Mouse (Mus musculus) hindbrain, embryonic 16.5 days (tissue): ENCODE results near the gene Frmpd2. TPM values are rescaled to one million over a fixed set of nuclear protein-coding genes. Genes with fewer than 3 reads are reported as not detected.

Experiments used
- ATAC-seq: fragments of 200-750 bp; cut with Nextera tagmentation; 2 replicates; pipeline ENCODE4 v1.8.0; 2017; ENCODE audit warnings: moderate TSS enrichment, moderate library complexity
- H3K27ac ChIP-seq: fragments of 300-500 bp; sonication (generic); 2 replicates; pipeline ENCODE4 v1.5.1; 2014; ENCODE audit warnings: low read depth, mild to moderate bottlenecking, control low read depth, low read length, moderate library complexity
- H3K27me3 ChIP-seq: fragments of 300-500 bp; sonication (generic); replicated peaks from 2 replicates; pipeline ENCODE4 v1.6.1; 2014; ENCODE audit warnings: low read length; ENCODE audit not compliant: control insufficient read depth, insufficient read depth
- H3K36me3 ChIP-seq: fragments of 300-500 bp; sonication (generic); 2 replicates; pipeline ENCODE4 v1.6.1; 2014; ENCODE audit warnings: mild to moderate bottlenecking, low read length, moderate library complexity, mixed read lengths; ENCODE audit not compliant: control insufficient read depth, insufficient read depth
- H3K4me1 ChIP-seq: fragments of 300-500 bp; sonication (generic); 2 replicates; pipeline ENCODE4 v1.6.1; 2014; ENCODE audit warnings: low read depth, low read length; ENCODE audit not compliant: control insufficient read depth, insufficient read depth
- H3K4me2 ChIP-seq: fragments of 300-500 bp; sonication (generic); 2 replicates; pipeline ENCODE4 v1.6.1; 2014; ENCODE audit warnings: mild to moderate bottlenecking, low read length, control low read depth, moderate library complexity
- H3K4me3 ChIP-seq: fragments of 300-500 bp; sonication (generic); 2 replicates; pipeline ENCODE4 v1.5.1; 2014; ENCODE audit warnings: mild to moderate bottlenecking, low read length, control low read depth, moderate library complexity
- H3K9ac ChIP-seq: fragments of 300-500 bp; sonication (generic); 2 replicates; pipeline ENCODE4 v1.6.1; 2014; ENCODE audit warnings: low read depth, mild to moderate bottlenecking, control low read depth, low read length, moderate library complexity
- H3K9me3 ChIP-seq: fragments of 300-500 bp; sonication (generic); 2 replicates; pipeline ENCODE4 v1.6.1; 2014; ENCODE audit warnings: mild to moderate bottlenecking, low read length, moderate library complexity; ENCODE audit not compliant: control insufficient read depth
- whole genome bisulfite sequencing: fragments of 180-500 bp; shearing (Covaris S2); extraction: QIAGEN DNeasy Blood & Tissue Kit; methylation state at CpG from one replicate; pipeline ENCODE4 v1.1.7; 2014; 5-methylcytosine and 5-hydroxymethylcytosine counted together
- polyA plus RNA-seq: library from polyadenylated mRNA; unstranded; fragments of >200 nt; fragmentation: Nextera tagmentation; extraction: Ambion mirVana; gene quantifications from 2 replicates; pipeline ENCODE4 v1.2.1, GENCODE M21; 2015

Frmpd2 gene
- polyA plus RNA-seq, 1 experiment from 2014 or later = 0.09 TPM

DNA sequence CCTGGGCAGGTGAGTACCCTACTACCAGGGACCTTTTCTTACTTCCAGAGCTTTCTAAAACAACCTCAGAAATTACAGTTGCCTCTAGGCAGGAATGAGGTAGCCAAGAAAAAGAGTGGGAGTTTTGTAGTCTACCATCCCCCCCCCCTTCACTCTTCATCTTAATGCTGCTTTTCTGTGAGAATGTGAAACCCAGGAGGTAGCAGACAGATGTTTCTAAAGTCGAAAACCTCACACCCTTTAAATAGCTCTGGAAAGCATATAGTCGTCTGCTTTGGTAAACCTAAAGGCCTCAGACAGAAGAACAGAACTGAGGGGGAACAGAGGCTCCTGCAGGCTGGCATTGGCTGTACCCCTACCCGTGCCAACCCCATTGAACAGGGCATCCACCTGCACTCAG lies 77.2 kb downstream of the Frmpd2 start:
- Histone ChIP-seq H3K9me3 (no peaks in the 10 kb centered on the region), H3K4me3 (no peak overlapping the region), H3K27ac (no peak overlapping the region), H3K4me1 (peaks cover 3% of the 10 kb centered on the region; the same call in 1 of the 2 replicates), H3K27me3 (no peaks in the 10 kb centered on the region), H3K36me3 (no peaks in the 10 kb centered on the region), H3K9ac (no peak overlapping the region), H3K4me2 (no peak overlapping the region)
- WGBS = 75% methylated on average over 3 of the region's 3 CpGs
- ATAC-seq = no peak

DNA sequence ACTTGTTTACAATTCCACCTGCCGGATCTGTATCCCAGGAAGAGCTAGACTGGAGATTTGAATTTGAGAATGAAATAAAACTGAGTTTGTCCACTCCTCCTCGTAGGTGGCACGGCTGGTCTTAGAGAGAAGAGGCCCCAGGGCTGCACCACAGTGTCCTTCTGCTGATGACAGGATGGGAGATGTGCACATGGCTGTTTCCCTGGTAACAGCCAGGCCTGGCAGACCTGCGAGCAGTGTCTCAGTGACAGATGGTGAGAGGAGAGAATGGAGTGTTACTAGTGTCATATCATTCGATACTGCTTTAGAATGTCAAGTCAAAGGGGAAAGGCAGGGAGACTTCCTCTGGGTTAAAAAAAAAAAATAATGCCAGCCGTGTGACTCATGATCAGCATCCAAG lies 78.4 kb downstream of the Frmpd2 start:
- H3K27ac ChIP-seq = peak overlapping the region; percentile 24
- H3K4me2 ChIP-seq = no peak overlapping the region
- H3K9me3 ChIP-seq = no peaks in the 10 kb centered on the region
- no peaks in the 10 kb centered on the region for H3K36me3 ChIP-seq
- peak; percentile 94 for ATAC-seq
- H3K27me3 ChIP-seq = no peaks in the 10 kb centered on the region
- H3K4me1 ChIP-seq = peaks cover 3% of the 10 kb centered on the region; the same call in 1 of the 2 replicates
- 29% methylated on average over 6 of the region's 6 CpGs for WGBS
- no peak overlapping the region for H3K9ac ChIP-seq
- H3K4me3 ChIP-seq = no peak overlapping the region

DNA sequence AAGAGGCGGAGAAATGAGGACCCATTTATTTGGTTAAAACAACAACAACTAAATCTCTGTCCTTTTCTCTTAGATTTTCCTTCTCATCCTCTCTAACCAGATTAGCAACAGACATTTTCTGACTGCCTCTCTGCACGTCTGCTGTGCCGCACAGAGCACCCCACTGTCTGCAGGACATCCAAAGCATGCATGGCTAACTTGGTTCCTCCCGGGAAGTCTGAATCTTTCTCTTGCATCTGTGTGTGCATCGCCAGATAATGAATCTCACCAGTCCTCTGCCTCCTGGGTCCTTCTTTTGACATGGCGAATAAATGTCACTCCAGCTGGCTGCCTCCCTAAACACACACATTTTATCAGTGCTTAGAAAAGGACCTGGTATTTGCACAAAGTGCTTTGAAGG lies 99.2 kb downstream of the Frmpd2 start:
- H3K9me3 ChIP-seq = no peaks in the 10 kb centered on the region
- no peak overlapping the region for H3K27ac ChIP-seq
- no peak for ATAC-seq

DNA sequence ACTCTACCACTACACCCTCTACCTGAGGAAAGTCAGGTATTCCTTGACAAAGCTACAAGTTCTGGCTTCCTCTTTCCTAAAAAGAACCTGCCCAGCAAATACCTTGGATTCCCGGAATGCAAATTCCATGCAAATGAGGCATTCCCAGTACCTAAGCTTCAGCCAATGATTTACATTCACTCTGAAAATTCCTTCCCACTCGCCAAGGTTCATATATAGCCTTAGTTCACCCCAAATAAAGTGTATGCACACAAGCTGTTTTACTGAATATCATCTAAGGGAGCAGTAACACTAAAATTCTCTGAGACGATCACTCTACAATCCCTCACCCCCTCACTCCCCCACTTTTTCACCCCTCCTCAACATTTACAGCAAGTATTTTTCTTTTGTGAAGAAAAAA lies 102.1 kb downstream of the Frmpd2 start:
- WGBS = 74% methylated on average over 3 of the region's 3 CpGs
- Histone ChIP-seq H3K36me3 (no peaks in the 10 kb centered on the region), H3K4me2 (no peak overlapping the region), H3K27me3 (no peaks in the 10 kb centered on the region), H3K9ac (no peak overlapping the region), H3K4me3 (no peak overlapping the region), H3K4me1 (peaks cover 4% of the 10 kb centered on the region), H3K27ac (no peak overlapping the region), H3K9me3 (no peaks in the 10 kb centered on the region)
- ATAC-seq = no peak

More for the DNA sequence above, 99.2 kb downstream of the Frmpd2 start:
- H3K4me2 ChIP-seq = no peak overlapping the region
- 24% methylated on average over 6 of the region's 6 CpGs for WGBS
- no peaks in the 10 kb centered on the region for H3K36me3 ChIP-seq
- no peak overlapping the region for H3K4me3 ChIP-seq
- H3K27me3 ChIP-seq = no peaks in the 10 kb centered on the region
- H3K9ac ChIP-seq = no peak overlapping the region
- peaks cover 4% of the 10 kb centered on the region for H3K4me1 ChIP-seq

DNA sequence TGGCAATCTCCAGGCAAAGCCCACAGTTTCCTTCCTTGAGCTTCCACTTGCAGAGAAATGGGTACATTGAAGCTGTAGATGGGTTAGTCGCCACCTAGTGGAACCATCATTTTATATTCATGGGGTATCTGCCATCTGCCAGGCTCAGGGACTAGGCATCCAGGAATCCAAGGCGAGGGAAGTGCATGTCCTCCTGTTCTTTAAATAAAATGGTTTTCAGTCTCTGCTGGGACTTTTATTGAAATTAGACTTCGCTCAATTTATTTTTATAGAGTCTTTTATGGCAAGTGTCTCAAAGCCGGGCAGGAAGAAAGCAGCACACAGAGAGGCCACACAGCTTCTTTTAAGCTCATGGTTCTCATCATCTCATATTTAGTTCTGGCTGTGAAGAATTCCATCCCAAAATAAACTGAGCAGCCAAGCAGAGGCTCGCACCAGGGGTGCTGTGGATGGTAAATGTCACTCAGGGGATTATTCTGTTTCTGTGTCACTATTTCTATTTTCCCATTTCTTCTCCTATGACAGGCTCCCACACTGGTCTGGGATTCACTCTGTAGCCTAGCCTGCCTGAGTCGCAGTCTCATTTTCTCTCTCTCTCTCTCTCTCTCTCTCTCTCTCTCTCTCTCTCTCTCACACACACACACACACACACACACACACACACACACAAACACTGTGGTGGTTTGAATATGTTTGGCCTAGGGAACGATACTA lies 108.4 kb downstream of the Frmpd2 start:
- no peak overlapping the region for H3K9ac ChIP-seq
- no peaks in the 10 kb centered on the region for H3K9me3 ChIP-seq
- WGBS = 60% methylated on average over 7 of the region's 7 CpGs
- no peak overlapping the region for H3K4me2 ChIP-seq
- H3K27ac ChIP-seq = no peak overlapping the region
- no peak overlapping the region for H3K4me3 ChIP-seq
- H3K27me3 ChIP-seq = no peaks in the 10 kb centered on the region
- no peak for ATAC-seq
- no peaks in the 10 kb centered on the region for H3K4me1 ChIP-seq
- no peaks in the 10 kb centered on the region for H3K36me3 ChIP-seq

DNA sequence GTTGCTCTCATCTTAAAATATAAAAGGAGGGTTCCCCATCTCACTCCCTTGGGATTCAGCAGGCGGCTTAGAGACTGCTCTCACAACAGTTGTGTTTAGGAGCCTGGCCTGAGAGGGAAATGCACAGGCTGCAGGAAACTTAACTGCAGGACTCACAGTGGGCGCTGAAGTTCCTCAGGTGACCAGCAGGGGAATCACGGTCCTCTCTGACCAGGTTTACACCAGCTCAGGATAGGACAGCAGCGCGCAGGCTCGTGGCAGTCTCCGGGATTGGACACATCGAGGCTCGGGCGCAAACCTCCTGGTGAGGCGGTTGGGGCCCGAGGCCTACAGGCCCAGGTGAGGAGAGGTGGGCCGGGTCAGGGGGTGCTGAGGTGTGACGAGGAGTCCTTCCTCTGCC lies 117.5 kb downstream of the Frmpd2 start, which contains the start of gene Ptpn20:
Ptpn20 (plus strand) TSS at position 257 of the 400 bp plus-strand sequence.
- no peak within 1 kb of the TSS for H3K27ac ChIP-seq
- no peaks in the 10 kb centered on the region for H3K36me3 ChIP-seq
- no peaks in the 10 kb centered on the region for H3K27me3 ChIP-seq
- H3K9me3 ChIP-seq = no peaks in the 10 kb centered on the region
- H3K4me1 ChIP-seq = no peaks in the 10 kb centered on the region
- no peak for ATAC-seq
- WGBS = 60% methylated on average over 14 of the region's 14 CpGs
- no peak within 1 kb of the TSS for H3K4me2 ChIP-seq
- no peak within 1 kb of the TSS for H3K4me3 ChIP-seq
- H3K9ac ChIP-seq = no peak within 1 kb of the TSS

DNA sequence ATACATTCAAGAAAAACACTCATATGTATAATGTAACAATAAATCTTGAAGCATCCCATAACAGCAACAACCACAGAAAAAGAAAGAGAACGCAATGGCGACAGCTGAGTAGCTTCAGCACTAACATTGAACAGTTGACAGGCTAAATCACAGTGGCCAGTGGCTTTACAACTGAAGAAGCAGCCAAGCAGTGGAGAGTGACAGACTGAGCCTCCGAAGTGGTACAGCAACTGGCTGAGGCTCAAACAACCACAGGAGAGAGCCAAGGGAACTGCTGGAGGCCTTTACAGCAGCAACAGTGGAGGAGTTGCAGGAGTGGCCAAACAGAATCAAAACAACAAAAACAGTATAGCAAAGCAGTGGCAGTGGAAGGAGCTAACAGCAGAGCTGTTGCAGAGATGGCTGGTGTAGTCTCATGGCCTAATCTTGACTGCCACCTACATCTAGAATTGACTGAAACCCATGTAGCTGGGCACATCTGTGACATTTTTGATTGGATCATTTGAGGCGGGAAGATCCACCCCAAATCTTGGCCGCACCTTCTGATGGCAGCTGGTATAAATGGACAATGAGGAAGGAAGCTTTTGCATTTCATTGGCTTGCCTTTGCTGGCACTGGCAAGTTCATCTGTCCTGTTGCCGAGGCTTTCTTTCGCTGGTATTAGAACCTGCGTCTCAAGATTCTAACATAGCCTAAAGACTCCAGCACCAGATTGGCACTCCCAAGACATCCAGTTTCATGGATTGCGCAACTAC lies 127.1 kb downstream of the Frmpd2 start:
- Histone ChIP-seq H3K27me3 (no peaks in the 10 kb centered on the region), H3K9ac (no peak overlapping the region), H3K9me3 (no peaks in the 10 kb centered on the region), H3K4me1 (no peaks in the 10 kb centered on the region), H3K4me2 (no peak overlapping the region), H3K4me3 (no peak overlapping the region), H3K36me3 (no peaks in the 10 kb centered on the region), H3K27ac (no peak overlapping the region)
- WGBS = 86% methylated on average over 9 of the region's 9 CpGs
- no peak for ATAC-seq

DNA sequence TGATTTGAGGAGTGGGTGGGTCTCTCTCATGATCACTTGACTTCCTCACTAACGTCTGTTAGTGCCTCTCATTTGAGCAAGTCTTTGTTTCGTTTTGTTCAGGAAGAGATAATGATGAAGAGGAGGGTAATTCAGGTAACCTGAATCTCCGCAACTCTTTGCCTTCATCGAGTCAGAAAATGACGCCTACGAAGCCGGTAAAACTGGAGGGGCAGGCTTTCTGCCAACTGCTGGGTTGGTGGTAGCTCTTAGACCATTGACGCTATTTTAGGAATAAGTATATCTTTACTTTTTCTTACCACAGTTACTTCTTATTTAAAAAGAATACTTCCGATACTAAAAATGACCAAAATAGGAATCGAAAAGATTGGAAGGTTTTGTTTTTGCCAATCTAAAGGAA lies 135.9 kb downstream of the Frmpd2 start:
- H3K9ac ChIP-seq = no peak overlapping the region
- H3K36me3 ChIP-seq = no peaks in the 10 kb centered on the region
- H3K27me3 ChIP-seq = no peaks in the 10 kb centered on the region
- H3K27ac ChIP-seq = no peak overlapping the region
- H3K4me3 ChIP-seq = no peak overlapping the region
- no peak for ATAC-seq
- H3K9me3 ChIP-seq = no peaks in the 10 kb centered on the region
- WGBS = 93% methylated on average over 10 of the region's 10 CpGs
- no peak overlapping the region for H3K4me2 ChIP-seq
- H3K4me1 ChIP-seq = no peaks in the 10 kb centered on the region
